8 mouse cellular contexts compared by ENCODE assay signal in genomic region chr2:25240723-25241437, GRCm38 (mm10). TPM values are rescaled to one million over a fixed set of nuclear protein-coding genes. Genes with fewer than 3 reads are reported as not detected.
A peak's percentile ranks its signal among the peaks of the same experiment; 100 is the strongest.
DNase-seq lines count a peak whose midpoint lies in the region; ATAC-seq and TF ChIP-seq lines count a peak whose summit lies in the region.

No protein-coding gene starts in this region.

- peak; percentile 90 for ATAC-seq in embryonic facial prominence, embryonic 14.5 days (ENCODE audit: low read depth)
- peak; percentile 74 for ATAC-seq in heart, embryonic 11.5 days (replicated peaks; ENCODE audit: insufficient number of reproducible peaks, low FRiP score, low TSS enrichment)
- ATAC-seq in kidney, embryonic 14.5 days (ENCODE audit: low FRiP score, low TSS enrichment), result peak; percentile 89
- ATAC-seq in liver, embryonic 11.5 days (replicated peaks; ENCODE audit: low FRiP score), result peak; percentile 86
- ATAC-seq in midbrain, postnatal 0 days (ENCODE audit: low FRiP score), result peak; percentile 79
- ATAC-seq in stomach, embryonic 16.5 days (ENCODE audit: insufficient read depth, low FRiP score), result peak; percentile 87

- peaks cover 50% of the 10 kb centered on the region for H3K27me3 ChIP-seq in CH12.LX (replicated peaks)
- H3K27me3 ChIP-seq in embryonic facial prominence, embryonic 14.5 days (replicated peaks; ENCODE audit: control insufficient read depth, insufficient read depth, low read length), result peaks cover 13% of the 10 kb centered on the region
- H3K27me3 ChIP-seq in heart, embryonic 11.5 days (ENCODE audit: control insufficient read depth, insufficient read depth, low read length), result peaks cover 31% of the 10 kb centered on the region
- peaks cover 10% of the 10 kb centered on the region; the same call in 1 of the 2 replicates for H3K27me3 ChIP-seq in kidney, embryonic 14.5 days (ENCODE audit: control insufficient read depth, insufficient read depth, low read length)
- H3K27me3 ChIP-seq in liver, embryonic 11.5 days (replicated peaks; ENCODE audit: control insufficient read depth, insufficient read depth, low read length), result peaks cover 23% of the 10 kb centered on the region
- no peaks in the 10 kb centered on the region; the same call in 1 of the 2 replicates for H3K27me3 ChIP-seq in midbrain, postnatal 0 days (ENCODE audit: insufficient read depth, low read length)
- H3K27me3 ChIP-seq in stomach, embryonic 16.5 days (ENCODE audit: control insufficient read depth, insufficient read depth, low read length), result peaks cover 15% of the 10 kb centered on the region

- no peak for TF ChIP-seq EP300 in CH12.LX (IDR thresholded peaks at IDR 0.05; ENCODE audit: low read length)

- H3K4me3 ChIP-seq in CH12.LX (replicated peaks in 1 of 3; ENCODE audit: low read depth in 2 of 3, low read length in 2 of 3, poor library complexity in 1 of 3), result peak overlapping the region; percentile 29 to 49 (median 44)
- H3K4me3 ChIP-seq in embryonic facial prominence, embryonic 14.5 days (ENCODE audit: low read depth, low read length), result peak overlapping the region; percentile 59
- peak overlapping the region; percentile 38 for H3K4me3 ChIP-seq in heart, embryonic 11.5 days (ENCODE audit: low read depth, low read length)
- peak overlapping the region; percentile 24 for H3K4me3 ChIP-seq in kidney, embryonic 14.5 days (ENCODE audit: low read length)
- H3K4me3 ChIP-seq in liver, embryonic 11.5 days (ENCODE audit: low read depth, low read length), result peak overlapping the region; percentile 49
- H3K4me3 ChIP-seq in midbrain, postnatal 0 days (ENCODE audit: low read depth, low read length), result peak overlapping the region; percentile 75
- peak overlapping the region; percentile 57 for H3K4me3 ChIP-seq in stomach, embryonic 16.5 days (replicated peaks; ENCODE audit: low read length)

- TF ChIP-seq POLR2A in CH12.LX (IDR thresholded peaks at IDR 0.05; ENCODE audit: low read depth, low read length), result peak; percentile 73

- no peak overlapping the region for H3K27ac ChIP-seq in CH12.LX (ENCODE audit: insufficient read depth, low read depth)
- H3K27ac ChIP-seq in embryonic facial prominence, embryonic 14.5 days (replicated peaks; ENCODE audit: low read depth, low read length), result peak overlapping the region; percentile 42
- H3K27ac ChIP-seq in heart, embryonic 11.5 days (ENCODE audit: low read depth, low read length), result no peak overlapping the region
- peak overlapping the region; percentile 8; the same call in 1 of the 2 replicates for H3K27ac ChIP-seq in kidney, embryonic 14.5 days (ENCODE audit: low read depth, low read length)
- peak overlapping the region; percentile 57 for H3K27ac ChIP-seq in liver, embryonic 11.5 days (ENCODE audit: low read depth, low read length)
- H3K27ac ChIP-seq in midbrain, postnatal 0 days (ENCODE audit: low read depth, low read length), result peak overlapping the region; percentile 80
- peak overlapping the region; percentile 50 for H3K27ac ChIP-seq in stomach, embryonic 16.5 days (ENCODE audit: low read length)

- peak; percentile 74 for DNase-seq in CH12.LX (ENCODE audit: extremely low read depth)
- peak; percentile 32 to 49 for DNase-seq in adrenal gland, postnatal 4 days (ENCODE audit: low spot score in 2 of 2)
- DNase-seq in embryonic facial prominence, embryonic 14.5 days (ENCODE audit: low spot score), result peak; percentile 94
- DNase-seq in liver, embryonic 11.5 days (ENCODE audit: low spot score), result peak; percentile 81
- DNase-seq in midbrain, postnatal 0 days (ENCODE audit: low spot score), result peak; percentile 84

- no peak for TF ChIP-seq RAD21 in CH12.LX (IDR thresholded peaks at IDR 0.05; ENCODE audit: low read depth, low read length)

- dilution Hi-C loops in CH12.LX (cut with MboI; ENCODE audit: extremely low pct_ligation_motif_present, extremely low pct_unique_long_range_greater_than_20kb, low sequenced_read_pairs), result no loop called here

- peak overlapping the region; percentile 89 for H3K4me2 ChIP-seq in CH12.LX (ENCODE audit: insufficient read depth, low read depth, poor library complexity, severe bottlenecking)
- peak overlapping the region; percentile 96 for H3K4me2 ChIP-seq in embryonic facial prominence, embryonic 14.5 days (ENCODE audit: low read depth, low read length)
- H3K4me2 ChIP-seq in heart, embryonic 11.5 days, result peak overlapping the region; percentile 98
- peak overlapping the region; percentile 93 for H3K4me2 ChIP-seq in kidney, embryonic 14.5 days (replicated peaks; ENCODE audit: low read depth, low read length)
- H3K4me2 ChIP-seq in liver, embryonic 11.5 days, result peak overlapping the region; percentile 78
- peak overlapping the region; percentile 94 for H3K4me2 ChIP-seq in midbrain, postnatal 0 days (ENCODE audit: low read depth, low read length, poor library complexity, severe bottlenecking)
- H3K4me2 ChIP-seq in stomach, embryonic 16.5 days (ENCODE audit: low read depth, low read length), result peak overlapping the region; percentile 96

- no peaks in the 10 kb centered on the region for H3K9me3 ChIP-seq in CH12.LX (replicated peaks; ENCODE audit: low read length)
- no peaks in the 10 kb centered on the region for H3K9me3 ChIP-seq in embryonic facial prominence, embryonic 14.5 days (ENCODE audit: control insufficient read depth, low read length)
- no peaks in the 10 kb centered on the region for H3K9me3 ChIP-seq in heart, embryonic 11.5 days (replicated peaks; ENCODE audit: control insufficient read depth, low read length)
- no peaks in the 10 kb centered on the region for H3K9me3 ChIP-seq in kidney, embryonic 14.5 days (ENCODE audit: control insufficient read depth, low read length)
- H3K9me3 ChIP-seq in liver, embryonic 11.5 days (ENCODE audit: control insufficient read depth, low read length), result no peaks in the 10 kb centered on the region
- H3K9me3 ChIP-seq in midbrain, postnatal 0 days (ENCODE audit: low read length), result no peaks in the 10 kb centered on the region
- no peaks in the 10 kb centered on the region for H3K9me3 ChIP-seq in stomach, embryonic 16.5 days (replicated peaks; ENCODE audit: control insufficient read depth, low read length)

- H3K9ac ChIP-seq in CH12.LX (ENCODE audit: insufficient read depth, low read depth), result peak overlapping the region; percentile 3; the same call in 1 of the 2 replicates
- H3K9ac ChIP-seq in embryonic facial prominence, embryonic 14.5 days (ENCODE audit: low read depth, low read length), result peak overlapping the region; percentile 34; the same call in 1 of the 2 replicates
- H3K9ac ChIP-seq in heart, embryonic 11.5 days (ENCODE audit: low read depth, low read length), result peak overlapping the region; percentile 56
- H3K9ac ChIP-seq in kidney, embryonic 14.5 days (ENCODE audit: low read depth, low read length), result peak overlapping the region; percentile 45
- peak overlapping the region; percentile 51 for H3K9ac ChIP-seq in liver, embryonic 11.5 days (ENCODE audit: low read depth, low read length)
- peak overlapping the region; percentile 87 for H3K9ac ChIP-seq in midbrain, postnatal 0 days (replicated peaks; ENCODE audit: low read length, poor library complexity, severe bottlenecking)
- H3K9ac ChIP-seq in stomach, embryonic 16.5 days (ENCODE audit: low read length), result peak overlapping the region; percentile 70

- no peaks in the 10 kb centered on the region for H3K79me2 ChIP-seq in CH12.LX (replicated peaks; ENCODE audit: control insufficient read depth, extremely low read depth, insufficient read depth, poor library complexity, severe bottlenecking)

- H3K36me3 ChIP-seq in CH12.LX (replicated peaks in 1 of 2; ENCODE audit: control insufficient read depth in 1 of 2, insufficient read depth in 1 of 2, low read length in 1 of 2), result peaks cover 11 to 25% of the 10 kb centered on the region in 2 experiments
- no peaks in the 10 kb centered on the region for H3K36me3 ChIP-seq in embryonic facial prominence, embryonic 14.5 days (ENCODE audit: control insufficient read depth, insufficient read depth, low read length)
- no peaks in the 10 kb centered on the region for H3K36me3 ChIP-seq in heart, embryonic 11.5 days (ENCODE audit: control insufficient read depth, insufficient read depth, low read length)
- H3K36me3 ChIP-seq in kidney, embryonic 14.5 days (ENCODE audit: control insufficient read depth, insufficient read depth, low read length), result peaks cover 4% of the 10 kb centered on the region; the same call in 1 of the 2 replicates
- no peaks in the 10 kb centered on the region for H3K36me3 ChIP-seq in liver, embryonic 11.5 days (ENCODE audit: control insufficient read depth, insufficient read depth, low read length)
- H3K36me3 ChIP-seq in midbrain, postnatal 0 days (ENCODE audit: insufficient read depth, low read length), result peaks cover 12% of the 10 kb centered on the region
- H3K36me3 ChIP-seq in stomach, embryonic 16.5 days (ENCODE audit: control insufficient read depth, insufficient read depth, low read length), result 0 out of 2 replicates have a peak, but pooled peaks cover 4% of the 10 kb centered on the region

- in situ Hi-C loops in CH12.LX (cut with MboI; ENCODE audit: low pct_ligation_motif_present, low pct_unique_long_range_greater_than_20kb, low sequenced_read_pairs), result no loop called here

- no peak for TF ChIP-seq CTCF in CH12.LX (conservative IDR thresholded peaks at IDR 0.05 in 1 of 2, IDR thresholded peaks at IDR 0.05 in 1 of 2; ENCODE audit: low read depth in 2 of 2, low read length in 2 of 2)
- TF ChIP-seq CTCF in midbrain, postnatal 0 days (IDR thresholded peaks at IDR 0.05), result no peak

- WGBS in embryonic facial prominence, embryonic 14.5 days, result 1% methylated on average over 23 of the region's 29 CpGs
- WGBS in heart, embryonic 11.5 days (ENCODE audit: insufficient replicate concordance), result 1% methylated on average over 29 of the region's 29 CpGs
- 1% methylated on average over 29 of the region's 29 CpGs for WGBS in kidney, embryonic 14.5 days
- WGBS in liver, embryonic 11.5 days, result 2% methylated on average over 29 of the region's 29 CpGs
- WGBS in midbrain, postnatal 0 days, result under 1% methylated on average over 29 of the region's 29 CpGs
- WGBS in stomach, embryonic 16.5 days, result 1% methylated on average over 29 of the region's 29 CpGs

- peaks cover 12 to 16% of the 10 kb centered on the region in 2 experiments for H3K4me1 ChIP-seq in CH12.LX (ENCODE audit: control insufficient read depth in 1 of 2, insufficient read depth in 2 of 2)
- H3K4me1 ChIP-seq in embryonic facial prominence, embryonic 14.5 days (ENCODE audit: control insufficient read depth, insufficient read depth, low read length), result peaks cover 15% of the 10 kb centered on the region
- peaks cover 20% of the 10 kb centered on the region for H3K4me1 ChIP-seq in heart, embryonic 11.5 days (ENCODE audit: control insufficient read depth, insufficient read depth, low read length)
- H3K4me1 ChIP-seq in kidney, embryonic 14.5 days (ENCODE audit: control insufficient read depth, insufficient read depth, low read length), result peaks cover 12% of the 10 kb centered on the region; the same call in 1 of the 2 replicates
- peaks cover 28% of the 10 kb centered on the region for H3K4me1 ChIP-seq in liver, embryonic 11.5 days (replicated peaks; ENCODE audit: control insufficient read depth, insufficient read depth, low read length)
- H3K4me1 ChIP-seq in midbrain, postnatal 0 days (ENCODE audit: insufficient read depth, low read length), result peaks cover 9% of the 10 kb centered on the region; the same call in 1 of the 2 replicates
- H3K4me1 ChIP-seq in stomach, embryonic 16.5 days (ENCODE audit: control insufficient read depth, insufficient read depth, low read length), result peaks cover 29% of the 10 kb centered on the region

RNA-seq across cellular contexts. Expression of gene Rnf208, which starts 1.2 kb away (rescaled TPM):
- total RNA-seq in CH12.LX (2012; rRNA removed), result 0.92 and 1.7 TPM in 2 replicates
- total RNA-seq in CH12.LX (2014; rRNA removed), result 0.24 and 0.34 TPM in 2 replicates
- 0.78 and 1.4 TPM in 2 replicates for polyA plus RNA-seq in CH12.LX (2012; ENCODE audit: insufficient read length, low read depth)
- 10 to 100 TPM; 14.3 to 18.7 TPM for total RNA-seq in adrenal gland, postnatal 4 days (2021)
- 11.8 and 16.3 TPM in 2 replicates for polyA plus RNA-seq in embryonic facial prominence, embryonic 14.5 days (2014; fragmentation: Nextera tagmentation; extraction: Ambion mirVana)
- polyA plus RNA-seq in heart, embryonic 11.5 days (2014; fragmentation: Nextera tagmentation; extraction: Ambion mirVana), result 5.2 and 7.1 TPM in 2 replicates
- polyA plus RNA-seq in kidney, embryonic 14.5 days (2014; fragmentation: Nextera tagmentation; extraction: Ambion mirVana), result 19.8 and 21.2 TPM in 2 replicates
- polyA plus RNA-seq in liver, embryonic 11.5 days (2014; fragmentation: Nextera tagmentation; extraction: Ambion mirVana), result 7.7 and 8.1 TPM in 2 replicates
- 130 and 157 TPM in 2 replicates for total RNA-seq in midbrain, postnatal 0 days (2014; rRNA removed)
- 240 and 253 TPM in 2 replicates for polyA plus RNA-seq in midbrain, postnatal 0 days (2015; fragmentation: Nextera tagmentation; extraction: Ambion mirVana)
- polyA plus RNA-seq in stomach, embryonic 16.5 days (2015; fragmentation: Nextera tagmentation; extraction: Ambion mirVana), result 11.3 and 14.2 TPM in 2 replicates

RNA-seq across cellular contexts. Expression of gene Cysrt1, which starts 1.4 kb away (rescaled TPM):
- total RNA-seq in CH12.LX (2012; rRNA removed), result not detected in 2 replicates
- not detected in 2 replicates for total RNA-seq in CH12.LX (2014; rRNA removed)
- not detected in 2 replicates for polyA plus RNA-seq in CH12.LX (2012; ENCODE audit: insufficient read length, low read depth)
- not detected for total RNA-seq in adrenal gland, postnatal 4 days (2021)
- polyA plus RNA-seq in embryonic facial prominence, embryonic 14.5 days (2014; fragmentation: Nextera tagmentation; extraction: Ambion mirVana), result 3.2 and 10.2 TPM in 2 replicates
- polyA plus RNA-seq in heart, embryonic 11.5 days (2014; fragmentation: Nextera tagmentation; extraction: Ambion mirVana), result not detected in 2 replicates
- not detected in 2 replicates for polyA plus RNA-seq in kidney, embryonic 14.5 days (2014; fragmentation: Nextera tagmentation; extraction: Ambion mirVana)
- not detected in 2 replicates for polyA plus RNA-seq in liver, embryonic 11.5 days (2014; fragmentation: Nextera tagmentation; extraction: Ambion mirVana)
- 1.2 TPM in 1 of 2 replicates, not detected in the other for total RNA-seq in midbrain, postnatal 0 days (2014; rRNA removed)
- 0.19 TPM in 1 of 2 replicates, not detected in the other for polyA plus RNA-seq in midbrain, postnatal 0 days (2015; fragmentation: Nextera tagmentation; extraction: Ambion mirVana)
- polyA plus RNA-seq in stomach, embryonic 16.5 days (2015; fragmentation: Nextera tagmentation; extraction: Ambion mirVana), result 66.0 and 120 TPM in 2 replicates

RNA-seq across cellular contexts. Expression of gene Rnf224, which starts 4.3 kb away (rescaled TPM):
- not detected in 2 replicates for total RNA-seq in CH12.LX (2012; rRNA removed)
- total RNA-seq in CH12.LX (2014; rRNA removed), result not detected in 2 replicates
- polyA plus RNA-seq in CH12.LX (2012; ENCODE audit: insufficient read length, low read depth), result not detected in 2 replicates
- total RNA-seq in adrenal gland, postnatal 4 days (2021), result not detected
- polyA plus RNA-seq in embryonic facial prominence, embryonic 14.5 days (2014; fragmentation: Nextera tagmentation; extraction: Ambion mirVana), result not detected in 2 replicates
- polyA plus RNA-seq in heart, embryonic 11.5 days (2014; fragmentation: Nextera tagmentation; extraction: Ambion mirVana), result 0.42 TPM in 1 of 2 replicates, not detected in the other
- polyA plus RNA-seq in kidney, embryonic 14.5 days (2014; fragmentation: Nextera tagmentation; extraction: Ambion mirVana), result 0.20 and 0.39 TPM in 2 replicates
- polyA plus RNA-seq in liver, embryonic 11.5 days (2014; fragmentation: Nextera tagmentation; extraction: Ambion mirVana), result 0.10 and 0.21 TPM in 2 replicates
- 0.33 TPM in 1 of 2 replicates, not detected in the other for total RNA-seq in midbrain, postnatal 0 days (2014; rRNA removed)
- polyA plus RNA-seq in midbrain, postnatal 0 days (2015; fragmentation: Nextera tagmentation; extraction: Ambion mirVana), result not detected in 2 replicates
- polyA plus RNA-seq in stomach, embryonic 16.5 days (2015; fragmentation: Nextera tagmentation; extraction: Ambion mirVana), result 0.23 and 0.64 TPM in 2 replicates

RNA-seq across cellular contexts. Expression of gene AL732309.1, which starts 5.8 kb away (rescaled TPM):
- total RNA-seq in CH12.LX (2012; rRNA removed) (8.9 and 9.5 TPM in 2 replicates), CH12.LX (2014; rRNA removed) (6.7 and 9.6 TPM in 2 replicates)
- 3.5 and 4.5 TPM in 2 replicates for polyA plus RNA-seq in CH12.LX (2012; ENCODE audit: insufficient read length, low read depth)
- 1 to 10 TPM; 4.4 to 5.9 TPM for total RNA-seq in adrenal gland, postnatal 4 days (2021)
- polyA plus RNA-seq in embryonic facial prominence, embryonic 14.5 days (2014; fragmentation: Nextera tagmentation; extraction: Ambion mirVana), result 4.5 and 6.1 TPM in 2 replicates
- polyA plus RNA-seq in heart, embryonic 11.5 days (2014; fragmentation: Nextera tagmentation; extraction: Ambion mirVana), result 2.5 and 2.9 TPM in 2 replicates
- 3.6 and 4.7 TPM in 2 replicates for polyA plus RNA-seq in kidney, embryonic 14.5 days (2014; fragmentation: Nextera tagmentation; extraction: Ambion mirVana)
- polyA plus RNA-seq in liver, embryonic 11.5 days (2014; fragmentation: Nextera tagmentation; extraction: Ambion mirVana), result 6.3 and 6.8 TPM in 2 replicates
- 7.3 and 12.3 TPM in 2 replicates for total RNA-seq in midbrain, postnatal 0 days (2014; rRNA removed)
- 2.4 and 3.0 TPM in 2 replicates for polyA plus RNA-seq in midbrain, postnatal 0 days (2015; fragmentation: Nextera tagmentation; extraction: Ambion mirVana)
- 10.1 and 12.8 TPM in 2 replicates for polyA plus RNA-seq in stomach, embryonic 16.5 days (2015; fragmentation: Nextera tagmentation; extraction: Ambion mirVana)

RNA-seq across cellular contexts. Expression of gene Slc34a3, which starts 6.7 kb away (rescaled TPM):
- not detected in 2 replicates for total RNA-seq in CH12.LX (2012; rRNA removed)
- not detected in 2 replicates for total RNA-seq in CH12.LX (2014; rRNA removed)
- not detected in 2 replicates for polyA plus RNA-seq in CH12.LX (2012; ENCODE audit: insufficient read length, low read depth)
- total RNA-seq in adrenal gland, postnatal 4 days (2021), result under 1 TPM in 1 of 2 experiments, not detected in 1; 0.95 TPM
- not detected in 2 replicates for polyA plus RNA-seq in embryonic facial prominence, embryonic 14.5 days (2014; fragmentation: Nextera tagmentation; extraction: Ambion mirVana)
- polyA plus RNA-seq in heart, embryonic 11.5 days (2014; fragmentation: Nextera tagmentation; extraction: Ambion mirVana), result not detected in 2 replicates
- 0.34 and 0.57 TPM in 2 replicates for polyA plus RNA-seq in kidney, embryonic 14.5 days (2014; fragmentation: Nextera tagmentation; extraction: Ambion mirVana)
- polyA plus RNA-seq in liver, embryonic 11.5 days (2014; fragmentation: Nextera tagmentation; extraction: Ambion mirVana), result 0.07 TPM in 1 of 2 replicates, not detected in the other
- not detected in 2 replicates for total RNA-seq in midbrain, postnatal 0 days (2014; rRNA removed)
- polyA plus RNA-seq in midbrain, postnatal 0 days (2015; fragmentation: Nextera tagmentation; extraction: Ambion mirVana), result not detected in 2 replicates
- 0.71 and 1.1 TPM in 2 replicates for polyA plus RNA-seq in stomach, embryonic 16.5 days (2015; fragmentation: Nextera tagmentation; extraction: Ambion mirVana)

Comparison
In these comparisons a context has a peak if more than half of its experiments do, and no peak if none do; other contexts are left out.
1. DNase-seq: peak in every context shown above with its lines; median percentile 94 in embryonic facial prominence, embryonic 14.5 days; 84 in midbrain, postnatal 0 days; 81 in liver, embryonic 11.5 days; 74 in CH12.LX; 40 in adrenal gland, postnatal 4 days.
2. H3K27ac ChIP-seq: peak in embryonic facial prominence, embryonic 14.5 days (single experiment), kidney, embryonic 14.5 days (single experiment), liver, embryonic 11.5 days (single experiment), midbrain, postnatal 0 days (single experiment) and stomach, embryonic 16.5 days (single experiment); none in CH12.LX (single experiment) and heart, embryonic 11.5 days (single experiment).
3. H3K4me3 ChIP-seq: peak in every context shown above with its lines; median percentile 75 in midbrain, postnatal 0 days; 59 in embryonic facial prominence, embryonic 14.5 days; 57 in stomach, embryonic 16.5 days; 49 in liver, embryonic 11.5 days; 44 in CH12.LX; 38 in heart, embryonic 11.5 days; 24 in kidney, embryonic 14.5 days.
4. H3K9ac ChIP-seq: peak in every context shown above with its lines; median percentile 87 in midbrain, postnatal 0 days; 70 in stomach, embryonic 16.5 days; 56 in heart, embryonic 11.5 days; 51 in liver, embryonic 11.5 days; 45 in kidney, embryonic 14.5 days; 34 in embryonic facial prominence, embryonic 14.5 days; 3 in CH12.LX.
5. RNA of gene Rnf208, which starts 1.2 kb away (polyA plus RNA-seq): 240 to 253 TPM in midbrain, postnatal 0 days; 19.8 to 21.2 TPM in kidney, embryonic 14.5 days, 11.8 to 16.3 TPM in embryonic facial prominence, embryonic 14.5 days, 11.3 to 14.2 TPM in stomach, embryonic 16.5 days, 7.7 to 8.1 TPM in liver, embryonic 11.5 days, 5.2 to 7.1 TPM in heart, embryonic 11.5 days and 0.78 to 1.4 TPM in CH12.LX; every median in the first group is over 10 times any median in the second.
6. Peak in every context shown above with its lines, with median percentiles within 50 percentile points of each other: H3K4me2 ChIP-seq and ATAC-seq.